Mouse (Mus musculus): ENCODE measurements around the gene Zfp2.

Gene Zfp2

DNA sequence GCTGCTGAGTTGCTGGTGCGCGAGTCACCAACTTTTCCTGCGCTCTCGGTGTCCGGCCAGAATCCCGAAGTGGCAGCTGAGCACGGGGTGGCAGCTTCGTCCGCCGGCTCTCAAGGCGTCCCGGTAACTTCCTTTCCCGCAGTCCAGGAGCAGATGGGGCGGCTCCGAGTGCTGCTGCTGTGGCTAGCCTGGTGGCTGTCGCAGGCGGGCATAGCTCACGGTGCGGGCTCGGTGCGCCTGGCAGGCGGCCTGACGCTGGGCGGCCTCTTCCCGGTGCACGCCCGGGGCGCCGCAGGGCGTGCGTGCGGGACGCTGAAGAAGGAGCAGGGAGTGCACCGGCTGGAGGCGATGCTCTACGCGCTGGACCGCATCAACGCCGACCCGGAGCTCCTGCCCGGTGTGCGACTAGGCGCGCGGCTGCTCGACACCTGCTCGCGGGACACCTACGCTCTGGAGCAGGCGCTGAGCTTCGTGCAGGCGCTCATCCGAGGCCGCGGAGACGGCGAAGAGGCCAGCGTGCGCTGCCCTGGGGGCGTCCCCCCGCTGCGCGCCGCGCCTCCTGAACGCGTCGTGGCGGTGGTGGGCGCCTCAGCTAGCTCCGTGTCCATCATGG is 64.9 kb downstream of the Zfp2 start:
- DNase-seq, result peak in 1 of 2 experiments; percentile 9

DNA sequence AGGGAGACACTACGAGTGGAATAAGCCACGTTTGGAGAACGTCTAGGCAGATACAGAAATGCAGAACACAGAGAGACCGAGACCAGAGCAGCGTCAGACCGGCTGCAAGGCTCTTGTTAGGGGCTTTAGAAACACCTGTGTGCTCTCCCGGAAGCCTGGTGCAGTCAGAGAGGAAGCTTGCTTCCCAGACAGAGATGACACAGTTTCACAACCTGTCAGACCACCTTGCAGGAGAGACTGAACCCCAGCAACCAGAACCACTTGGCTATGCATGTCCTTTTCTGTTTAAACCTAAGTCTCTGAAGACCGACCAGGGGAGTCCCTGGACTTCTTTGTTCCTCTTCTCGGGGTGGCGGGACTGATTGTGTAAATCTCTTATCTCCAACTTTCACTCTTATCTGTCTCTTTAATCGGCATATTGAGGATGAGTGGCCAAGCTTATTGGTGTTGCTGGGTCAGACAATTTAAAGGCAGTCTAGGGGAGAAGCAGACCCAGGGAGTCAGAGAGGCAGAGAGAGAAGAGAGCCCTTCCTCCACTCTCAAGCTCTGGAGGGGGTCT is 65.7 kb downstream of the Zfp2 start, which contains the start of gene Grm6:
Gene Grm6 (plus strand): TSS at position 509 of the 559 bp plus-strand sequence.
- DNase-seq, result no peak

DNA sequence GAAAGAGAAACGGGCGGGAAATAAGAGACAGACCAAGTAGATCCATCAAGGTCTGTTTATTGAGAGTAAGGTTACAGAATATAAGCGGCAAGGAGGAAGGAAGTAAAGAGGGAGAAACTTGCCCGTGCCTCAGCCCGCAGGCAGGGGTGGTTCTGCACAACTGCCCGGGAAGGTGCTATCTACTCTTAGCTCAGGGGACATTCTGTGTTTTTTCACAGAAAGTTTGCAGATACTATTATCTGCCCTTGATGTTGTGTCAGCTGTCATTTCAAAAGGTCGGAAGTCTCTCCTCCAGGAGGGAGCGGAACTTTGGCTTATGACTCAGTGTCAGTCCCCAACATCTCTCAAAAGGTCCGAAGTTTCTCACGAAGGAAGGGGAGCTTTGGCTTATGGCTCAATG is 66.7 kb downstream of the Zfp2 start:
- DNase-seq, result no peak

Measured in cerebellum, postnatal 36 days (tissue).